Mouse (Mus musculus): ENCODE data around the gene Gm28372. TPM values are rescaled to one million over a fixed set of nuclear protein-coding genes. Genes with fewer than 3 reads are reported as not detected.
"Not testable (repeated sequence)": the region's sequence is repeated elsewhere in the genome, so short reads cannot be mapped to it uniquely, and the experiment has no call there.

Gene Gm28372
- not detected in 2 replicates for polyA plus RNA-seq (2014; fragmentation: Nextera tagmentation; extraction: Ambion mirVana)

GRCm38 (mm10) chr2:130404939-130405338 is at the start of gene Gm28372, which contains the start of gene 1700020A23Rik:
TSS of gene Gm28372 (plus strand) at chr2:130405239.
TSS of gene 1700020A23Rik (plus strand) at chr2:130405259.
- Histone ChIP-seq H3K9ac (ENCODE audit: low read length) (no peak within 1 kb of the TSS), H3K27ac (replicated peaks in 1 of 2; ENCODE audit: control insufficient read depth in 1 of 2, insufficient read depth in 1 of 2, low read depth in 2 of 2, low read length in 2 of 2) (no peak within 1 kb of the TSS), H3K4me3 (ENCODE audit: control insufficient read depth in 1 of 2, insufficient read depth in 1 of 2, low read depth in 1 of 2, low read length in 2 of 2) (no peak within 1 kb of the TSS), H3K4me2 (ENCODE audit: low read length) (no peak within 1 kb of the TSS), H3K27me3 (ENCODE audit: control insufficient read depth, insufficient read depth, low read length) (no peaks in the 10 kb centered on the region), H3K9me3 (ENCODE audit: control insufficient read depth, low read length) (no peaks in the 10 kb centered on the region), H3K36me3 (ENCODE audit: control insufficient read depth, insufficient read depth, low read length) (no peaks in the 10 kb centered on the region), H3K4me1 (ENCODE audit: control insufficient read depth in 2 of 2, insufficient read depth in 2 of 2, low read length in 2 of 2) (no peaks in the 10 kb centered on the region)
- ATAC-seq (ENCODE audit: insufficient number of reproducible peaks, insufficient read depth, low FRiP score, low read depth), result no peak
- WGBS, result 85% methylated on average over 1 of the region's 1 CpGs

GRCm38 (mm10) chr2:130357551-130357950 is 47.5 kb upstream of the Gm28372 start:
- no peak for ATAC-seq (ENCODE audit: insufficient number of reproducible peaks, insufficient read depth, low FRiP score, low read depth)
- Histone ChIP-seq H3K9me3 (ENCODE audit: control insufficient read depth, low read length) (no peaks in the 10 kb centered on the region), H3K9ac (ENCODE audit: low read length) (no peak overlapping the region), H3K36me3 (ENCODE audit: control insufficient read depth, insufficient read depth, low read length) (no peaks in the 10 kb centered on the region), H3K4me1 (ENCODE audit: control insufficient read depth in 2 of 2, insufficient read depth in 2 of 2, low read length in 2 of 2) (no peaks in the 10 kb centered on the region), H3K27me3 (ENCODE audit: control insufficient read depth, insufficient read depth, low read length) (peaks cover 50% of the 10 kb centered on the region), H3K27ac (replicated peaks in 1 of 2; ENCODE audit: control insufficient read depth in 1 of 2, insufficient read depth in 1 of 2, low read depth in 2 of 2, low read length in 2 of 2) (no peak overlapping the region), H3K4me3 (ENCODE audit: control insufficient read depth in 1 of 2, insufficient read depth in 1 of 2, low read depth in 1 of 2, low read length in 2 of 2) (no peak overlapping the region), H3K4me2 (ENCODE audit: low read length) (no peak overlapping the region)
- WGBS, result 83% methylated on average over 5 of the region's 5 CpGs

- Histone ChIP-seq H3K9me3 (ENCODE audit: control insufficient read depth, low read length) (no peaks in the 10 kb centered on the region), H3K36me3 (ENCODE audit: control insufficient read depth, insufficient read depth, low read length) (no peaks in the 10 kb centered on the region), H3K4me2 (ENCODE audit: low read length) (no peak overlapping the region), H3K27me3 (ENCODE audit: control insufficient read depth, insufficient read depth, low read length) (peaks cover 63% of the 10 kb centered on the region), H3K9ac (ENCODE audit: low read length) (no peak overlapping the region), H3K4me1 (ENCODE audit: control insufficient read depth in 2 of 2, insufficient read depth in 2 of 2, low read length in 2 of 2) (no peaks in the 10 kb centered on the region), H3K4me3 (ENCODE audit: control insufficient read depth in 1 of 2, insufficient read depth in 1 of 2, low read depth in 1 of 2, low read length in 2 of 2) (no peak overlapping the region), H3K27ac (replicated peaks in 1 of 2; ENCODE audit: control insufficient read depth in 1 of 2, insufficient read depth in 1 of 2, low read depth in 2 of 2, low read length in 2 of 2) (no peak overlapping the region)
- 8% methylated on average over 5 of the region's 5 CpGs for WGBS
- ATAC-seq (ENCODE audit: insufficient number of reproducible peaks, insufficient read depth, low FRiP score, low read depth), result no peak
Observed at GRCm38 (mm10) chr2:130358852-130359251, 46.2 kb upstream of the Gm28372 start.

GRCm38 (mm10) chr2:130362511-130363026 is 42.5 kb upstream of the Gm28372 start:
- Histone ChIP-seq H3K4me1 (ENCODE audit: control insufficient read depth in 2 of 2, insufficient read depth in 2 of 2, low read length in 2 of 2) (peaks cover 0 to 6% of the 10 kb centered on the region in 2 experiments; a peak in 1 of 4 replicates), H3K36me3 (ENCODE audit: control insufficient read depth, insufficient read depth, low read length) (no peaks in the 10 kb centered on the region), H3K4me2 (ENCODE audit: low read length) (no peak overlapping the region), H3K27ac (replicated peaks in 1 of 2; ENCODE audit: control insufficient read depth in 1 of 2, insufficient read depth in 1 of 2, low read depth in 2 of 2, low read length in 2 of 2) (no peak overlapping the region), H3K27me3 (ENCODE audit: control insufficient read depth, insufficient read depth, low read length) (peaks cover 74% of the 10 kb centered on the region), H3K9ac (ENCODE audit: low read length) (no peak overlapping the region), H3K9me3 (ENCODE audit: control insufficient read depth, low read length) (no peaks in the 10 kb centered on the region), H3K4me3 (ENCODE audit: control insufficient read depth in 1 of 2, insufficient read depth in 1 of 2, low read depth in 1 of 2, low read length in 2 of 2) (no peak overlapping the region)
- no peak for ATAC-seq (ENCODE audit: insufficient number of reproducible peaks, insufficient read depth, low FRiP score, low read depth)
- 4% methylated on average over 14 of the region's 14 CpGs for WGBS

- 6% methylated on average over 29 of the region's 30 CpGs for WGBS
- peaks cover 0 to 6% of the 10 kb centered on the region in 2 experiments; a peak in 1 of 4 replicates for H3K4me1 ChIP-seq (ENCODE audit: control insufficient read depth in 2 of 2, insufficient read depth in 2 of 2, low read length in 2 of 2)
- H3K4me3 ChIP-seq (ENCODE audit: control insufficient read depth in 1 of 2, insufficient read depth in 1 of 2, low read depth in 1 of 2, low read length in 2 of 2), result peak overlapping the region; percentile 48 to 53
- no peak for ATAC-seq (ENCODE audit: insufficient number of reproducible peaks, insufficient read depth, low FRiP score, low read depth)
- H3K9ac ChIP-seq (ENCODE audit: low read length), result peak overlapping the region; percentile 69
- H3K27ac ChIP-seq (replicated peaks in 1 of 2; ENCODE audit: control insufficient read depth in 1 of 2, insufficient read depth in 1 of 2, low read depth in 2 of 2, low read length in 2 of 2), result no peak overlapping the region
- no peaks in the 10 kb centered on the region for H3K36me3 ChIP-seq (ENCODE audit: control insufficient read depth, insufficient read depth, low read length)
- peak overlapping the region; percentile 76 for H3K4me2 ChIP-seq (ENCODE audit: low read length)
- H3K9me3 ChIP-seq (ENCODE audit: control insufficient read depth, low read length), result no peaks in the 10 kb centered on the region
- H3K27me3 ChIP-seq (ENCODE audit: control insufficient read depth, insufficient read depth, low read length), result peaks cover 45% of the 10 kb centered on the region
Observed at GRCm38 (mm10) chr2:130365211-130366094, 39.6 kb upstream of the Gm28372 start.

GRCm38 (mm10) chr2:130367386-130367785 is 37.7 kb upstream of the Gm28372 start:
- no peak overlapping the region for H3K4me2 ChIP-seq (ENCODE audit: low read length)
- no peak overlapping the region for H3K9ac ChIP-seq (ENCODE audit: low read length)
- peaks cover 25% of the 10 kb centered on the region for H3K27me3 ChIP-seq (ENCODE audit: control insufficient read depth, insufficient read depth, low read length)
- H3K9me3 ChIP-seq (ENCODE audit: control insufficient read depth, low read length), result no peaks in the 10 kb centered on the region
- H3K4me1 ChIP-seq (ENCODE audit: control insufficient read depth in 2 of 2, insufficient read depth in 2 of 2, low read length in 2 of 2), result peaks cover 0 to 6% of the 10 kb centered on the region in 2 experiments; a peak in 1 of 4 replicates
- H3K36me3 ChIP-seq (ENCODE audit: control insufficient read depth, insufficient read depth, low read length), result no peaks in the 10 kb centered on the region
- no peak overlapping the region for H3K27ac ChIP-seq (replicated peaks in 1 of 2; ENCODE audit: control insufficient read depth in 1 of 2, insufficient read depth in 1 of 2, low read depth in 2 of 2, low read length in 2 of 2)
- H3K4me3 ChIP-seq (ENCODE audit: control insufficient read depth in 1 of 2, insufficient read depth in 1 of 2, low read depth in 1 of 2, low read length in 2 of 2), result no peak overlapping the region
- WGBS, result 57% methylated on average over 4 of the region's 4 CpGs
- ATAC-seq (ENCODE audit: insufficient number of reproducible peaks, insufficient read depth, low FRiP score, low read depth), result no peak

- H3K27me3 ChIP-seq (ENCODE audit: control insufficient read depth, insufficient read depth, low read length); H3K27ac ChIP-seq (replicated peaks in 1 of 2; ENCODE audit: control insufficient read depth in 1 of 2, insufficient read depth in 1 of 2, low read depth in 2 of 2, low read length in 2 of 2); H3K9me3 ChIP-seq (ENCODE audit: control insufficient read depth, low read length); H3K9ac ChIP-seq (ENCODE audit: low read length); H3K4me3 ChIP-seq (ENCODE audit: control insufficient read depth in 1 of 2, insufficient read depth in 1 of 2, low read depth in 1 of 2, low read length in 2 of 2); H3K4me1 ChIP-seq (ENCODE audit: control insufficient read depth in 2 of 2, insufficient read depth in 2 of 2, low read length in 2 of 2); ATAC-seq (ENCODE audit: insufficient number of reproducible peaks, insufficient read depth, low FRiP score, low read depth); H3K4me2 ChIP-seq (ENCODE audit: low read length); H3K36me3 ChIP-seq (ENCODE audit: control insufficient read depth, insufficient read depth, low read length): not testable (repeated sequence)
- WGBS, result 38% methylated on average over 1 of the region's 1 CpGs
Observed at GRCm38 (mm10) chr2:130373026-130373425, 32.0 kb upstream of the Gm28372 start.

All from heart, embryonic 14.5 days (tissue).